ENCODE assay signal across 28 mouse cellular contexts in the genomic region with DNA sequence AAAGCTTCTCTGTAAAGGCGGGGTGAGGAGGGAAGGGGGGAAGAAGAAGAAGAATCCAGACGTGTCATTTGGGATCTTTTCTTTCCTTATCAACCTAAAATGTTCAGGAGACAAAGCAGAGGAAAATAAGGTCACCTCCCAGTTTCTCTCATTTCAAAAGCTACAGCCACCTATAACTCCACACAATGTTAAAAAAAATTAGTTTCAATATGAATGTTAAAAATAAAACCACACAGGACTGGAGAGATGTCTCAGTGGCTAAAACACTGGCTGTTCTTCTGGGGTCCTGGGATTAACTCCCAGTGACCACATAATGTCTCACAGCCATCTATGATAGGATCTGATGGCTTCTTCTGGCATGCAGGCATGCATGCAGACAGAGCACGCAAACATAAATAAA.
"Had no signal": no experiment of that assay in that cellular context is flagged by ENCODE, and none has a peak within 500 bp of the region (broad histone marks: within the 10 kb centered on the region; RNA-seq: fewer than 3 reads in every experiment).

No protein-coding gene starts in this region.

- H3K4me2 ChIP-seq: embryonic facial prominence, embryonic 12.5 days; embryonic facial prominence, embryonic 13.5 days; embryonic facial prominence, embryonic 15.5 days; forebrain, embryonic 12.5 days; forebrain, embryonic 13.5 days; forebrain, embryonic 15.5 days had no signal

- H3K9ac ChIP-seq: embryonic facial prominence, embryonic 12.5 days; embryonic facial prominence, embryonic 13.5 days; embryonic facial prominence, embryonic 15.5 days; forebrain, embryonic 12.5 days; forebrain, embryonic 13.5 days; forebrain, embryonic 15.5 days; forebrain, postnatal 0 days had no signal

- ATAC-seq: forebrain, embryonic 13.5 days; forebrain, embryonic 14.5 days; forebrain, embryonic 15.5 days; forebrain, embryonic 16.5 days; forebrain, postnatal 0 days had no signal

- H3K9me3 ChIP-seq: embryonic facial prominence, embryonic 10.5 days; embryonic facial prominence, embryonic 12.5 days; embryonic facial prominence, embryonic 13.5 days; embryonic facial prominence, embryonic 15.5 days; forebrain, embryonic 10.5 days; forebrain, embryonic 12.5 days; forebrain, embryonic 13.5 days; forebrain, embryonic 15.5 days had no signal

- H3K27ac ChIP-seq: embryonic facial prominence, embryonic 10.5 days; embryonic facial prominence, embryonic 12.5 days; embryonic facial prominence, embryonic 13.5 days; embryonic facial prominence, embryonic 15.5 days; forebrain, embryonic 10.5 days; forebrain, embryonic 12.5 days; forebrain, embryonic 13.5 days; forebrain, embryonic 15.5 days; gastrocnemius, adult 2 months; heart, adult 2 months had no signal

- DNase-seq: cerebellum, adult 8-10 months; cerebellum, adult 9-10 months; cerebellum, adult 9-11 months; cerebellum, postnatal 10 days; cerebellum, postnatal 14 days; cerebellum, postnatal 25 days; cerebellum, postnatal 36 days; embryo, embryonic 11 days; forebrain, postnatal 0 days; gastrocnemius, adult 2 months; gastrocnemius, postnatal 10 days; gastrocnemius, postnatal 14 days; gastrocnemius, postnatal 25 days; gastrocnemius, postnatal 36 days; heart, adult 11 months; heart, adult 18-20 months; heart, adult 2 months had no signal

- H3K36me3 ChIP-seq: embryonic facial prominence, embryonic 12.5 days; embryonic facial prominence, embryonic 13.5 days; embryonic facial prominence, embryonic 15.5 days; forebrain, embryonic 12.5 days; forebrain, embryonic 15.5 days had no signal

- H3K4me1 ChIP-seq: embryonic facial prominence, embryonic 10.5 days; embryonic facial prominence, embryonic 13.5 days; embryonic facial prominence, embryonic 15.5 days; forebrain, embryonic 10.5 days; forebrain, embryonic 12.5 days; forebrain, embryonic 13.5 days; forebrain, embryonic 15.5 days had no signal

- H3K4me3 ChIP-seq: embryonic facial prominence, embryonic 10.5 days; embryonic facial prominence, embryonic 12.5 days; embryonic facial prominence, embryonic 13.5 days; embryonic facial prominence, embryonic 15.5 days; erythroblast, embryonic 14.5 days; forebrain, embryonic 10.5 days; forebrain, embryonic 12.5 days; forebrain, embryonic 13.5 days; forebrain, embryonic 15.5 days; gastrocnemius, adult 2 months; heart, adult 2 months had no signal

- H3K27me3 ChIP-seq: embryonic facial prominence, embryonic 12.5 days; embryonic facial prominence, embryonic 13.5 days; embryonic facial prominence, embryonic 15.5 days; forebrain, embryonic 12.5 days; forebrain, embryonic 13.5 days; forebrain, embryonic 15.5 days had no signal
